Mouse (Mus musculus) c-Kit-positive CD71-positive TER-119-positive erythroid progenitor cells, embryonic 14.5 days (primary cell): ENCODE data around the gene Adgrf1.

Experiments
- DNase-seq: peaks from one replicate; pipeline ENCODE4 v3.0.0-alpha.2; 2013; ENCODE audit warnings: low spot score

Adgrf1 gene

GRCm38 (mm10) chr17:43362362-43362761 is 92.2 kb downstream of the Adgrf1 start:
- no peak for DNase-seq

DNA sequence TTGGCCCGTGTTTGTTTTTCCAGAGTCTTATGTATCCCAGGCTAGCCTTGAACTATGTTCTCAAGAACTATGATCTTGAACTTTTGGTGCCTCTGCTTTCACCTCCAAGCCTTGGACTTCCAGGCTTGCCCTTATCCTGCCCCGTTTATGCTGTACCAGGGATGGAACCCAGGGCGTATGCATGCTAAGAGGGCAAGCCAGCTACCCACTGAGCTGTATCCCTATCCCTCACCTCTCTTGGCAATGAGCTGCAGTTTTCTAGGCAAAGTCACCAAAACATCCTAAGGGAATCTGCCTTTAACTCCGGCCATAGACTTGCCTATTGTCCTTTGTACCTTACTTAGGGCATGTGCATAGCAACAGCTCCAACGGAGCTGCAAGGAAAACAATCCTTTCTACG is 92.8 kb downstream of the Adgrf1 start:
- no peak for DNase-seq

GRCm38 (mm10) chr17:43363921-43364320 is 93.8 kb downstream of the Adgrf1 start:
- DNase-seq, result no peak

DNA sequence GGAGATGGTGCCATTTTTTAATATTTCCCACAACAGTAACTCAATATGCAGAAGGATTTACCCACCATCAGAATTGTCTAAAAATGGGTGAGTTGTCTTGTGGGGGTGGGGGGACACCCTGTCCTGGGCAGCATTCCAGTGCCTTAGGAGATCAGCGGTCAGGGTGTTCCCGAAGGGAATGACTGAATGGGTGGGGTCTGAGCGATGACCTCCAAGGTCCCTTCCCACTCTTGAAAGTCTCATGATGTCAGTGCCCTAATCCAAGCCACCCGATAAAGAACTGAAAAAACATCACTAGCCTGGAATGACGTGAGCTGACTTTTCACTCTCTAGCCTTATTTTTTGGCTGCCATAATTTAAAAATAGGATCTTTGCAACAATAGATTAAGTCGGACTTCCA is 95.2 kb downstream of the Adgrf1 start:
- no peak for DNase-seq

DNA sequence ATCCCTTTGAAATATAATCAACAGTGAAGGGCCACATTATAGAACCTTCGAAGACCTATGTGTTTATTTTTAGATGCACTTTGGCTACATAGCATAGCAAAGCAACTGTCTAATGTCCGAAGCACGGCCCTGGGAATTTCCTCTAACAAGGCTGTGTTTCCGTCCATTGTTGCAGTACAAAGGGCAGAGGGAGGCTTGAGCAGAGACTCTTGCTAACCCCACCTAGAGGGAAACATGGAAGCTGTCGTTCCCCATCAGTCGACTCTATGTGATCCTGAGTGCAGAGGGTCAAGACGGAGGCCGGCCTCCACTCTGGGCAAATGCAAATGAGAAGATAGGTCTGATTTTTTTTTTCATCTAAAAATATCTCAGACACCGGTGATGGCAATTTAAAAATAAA is 96.4 kb downstream of the Adgrf1 start:
- DNase-seq, result no peak

- no peak for DNase-seq
Measured at GRCm38 (mm10) chr17:43368171-43368576, 98.0 kb downstream of the Adgrf1 start.

GRCm38 (mm10) chr17:43372604-43373003 is 102.5 kb downstream of the Adgrf1 start:
- no peak for DNase-seq

DNA sequence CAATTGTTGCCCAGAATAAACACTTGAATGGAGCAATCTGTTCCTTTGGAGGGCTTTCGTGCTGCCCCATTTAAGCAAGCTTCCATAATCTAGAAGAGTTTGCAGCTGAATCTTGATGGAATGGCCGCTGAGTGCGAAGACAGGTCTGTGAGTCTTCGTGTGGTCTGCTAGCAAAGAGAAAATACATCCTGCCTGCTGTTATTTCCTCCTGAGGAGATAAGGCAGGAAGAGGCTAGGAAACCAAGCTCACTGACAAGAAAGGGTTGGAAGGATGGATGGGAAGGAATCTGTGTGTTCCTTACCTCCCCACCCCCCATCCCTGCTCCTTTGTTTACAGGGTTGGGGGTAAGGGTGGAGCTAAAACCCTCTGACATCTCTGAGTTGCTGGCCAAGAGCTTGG is 103.9 kb downstream of the Adgrf1 start:
- no peak for DNase-seq
